Mouse (Mus musculus): ENCODE results near the gene Gm17359. TPM values are rescaled to one million over a fixed set of nuclear protein-coding genes. Genes with fewer than 3 reads are reported as not detected.

Gm17359 gene
- total RNA-seq, 2 experiments from 2014 or later, result not detected

GRCm38 (mm10) chr3:79475980-79476379 is 139.5 kb downstream of the Gm17359 start:
- DNase-seq (ENCODE audit: low spot score), result peak; percentile 31

GRCm38 (mm10) chr3:79478400-79478799 is 141.9 kb downstream of the Gm17359 start:
- no peak for DNase-seq (ENCODE audit: low spot score)

- DNase-seq (ENCODE audit: low spot score), result no peak
Measured at GRCm38 (mm10) chr3:79478880-79479279, 142.4 kb downstream of the Gm17359 start.

GRCm38 (mm10) chr3:79484286-79485063 is 148.0 kb downstream of the Gm17359 start:
- DNase-seq (ENCODE audit: low spot score), result no peak

GRCm38 (mm10) chr3:79488025-79488424 is 151.6 kb downstream of the Gm17359 start:
- DNase-seq (ENCODE audit: low spot score), result no peak

- DNase-seq (ENCODE audit: low spot score), result no peak
Measured at GRCm38 (mm10) chr3:79490102-79490501, 153.6 kb downstream of the Gm17359 start.

GRCm38 (mm10) chr3:79491614-79492013 is 155.2 kb downstream of the Gm17359 start:
- no peak for DNase-seq (ENCODE audit: low spot score)

- DNase-seq (ENCODE audit: low spot score), result no peak
Measured at GRCm38 (mm10) chr3:79493064-79493463, 156.6 kb downstream of the Gm17359 start.

- peak; percentile 56 for DNase-seq (ENCODE audit: low spot score)
Measured at GRCm38 (mm10) chr3:79494028-79494427, 157.6 kb downstream of the Gm17359 start.

- no peak for DNase-seq (ENCODE audit: low spot score)
Measured at GRCm38 (mm10) chr3:79495151-79495550, 158.7 kb downstream of the Gm17359 start.

GRCm38 (mm10) chr3:79496668-79497067 is 160.2 kb downstream of the Gm17359 start:
- no peak for DNase-seq (ENCODE audit: low spot score)

- DNase-seq (ENCODE audit: low spot score), result no peak
Measured at GRCm38 (mm10) chr3:79500279-79500678, 163.8 kb downstream of the Gm17359 start.

GRCm38 (mm10) chr3:79501166-79501728 is 164.8 kb downstream of the Gm17359 start:
- DNase-seq (ENCODE audit: low spot score), result no peak

Other genes with a start within 250 kb of the Gm17359 start
- gene Rapgef2, start 50.1 kb upstream of the Gm17359 start, total RNA-seq (2021), result 10 to 100 TPM; 15.8 to 16.7 TPM
- 1 to 10 TPM; 3.4 to 4.6 TPM for gene Fnip2, start 231.1 kb downstream of the Gm17359 start, total RNA-seq (2021)

Data from gastrocnemius, adult 18-20 months (tissue).